Mouse (Mus musculus): ENCODE results near the gene Ppp2r2c. TPM values are rescaled to one million over a fixed set of nuclear protein-coding genes. Genes with fewer than 3 reads are reported as not detected.
A peak's percentile ranks its signal among the peaks of the same experiment; 100 is the strongest.

The Ppp2r2c gene
- polyA plus RNA-seq, 1 experiment from 2014 or later = 26.7 TPM

GRCm38 (mm10) chr5:36844490-36844889 lies 23.8 kb upstream of the Ppp2r2c start:
- no peaks in the 10 kb centered on the region for H3K27me3 ChIP-seq
- H3K36me3 ChIP-seq = no peaks in the 10 kb centered on the region
- ATAC-seq (ENCODE audit: low FRiP score) = peak; percentile 46; the same call in 1 of the 2 replicates
- no peak overlapping the region for H3K4me2 ChIP-seq
- peaks cover 12% of the 10 kb centered on the region for H3K4me1 ChIP-seq (replicated peaks)
- WGBS = 53% methylated on average over 10 of the region's 10 CpGs
- H3K27ac ChIP-seq = peak overlapping the region; percentile 76
- H3K4me3 ChIP-seq = no peak overlapping the region
- H3K9ac ChIP-seq = no peak overlapping the region
- H3K9me3 ChIP-seq = no peaks in the 10 kb centered on the region

- WGBS = 41% methylated on average over 4 of the region's 4 CpGs
- H3K9me3 ChIP-seq = no peaks in the 10 kb centered on the region
- H3K4me2 ChIP-seq = no peak overlapping the region
- no peak overlapping the region; the same call in 1 of the 2 replicates for H3K27ac ChIP-seq
- H3K9ac ChIP-seq = no peak overlapping the region
- H3K4me1 ChIP-seq (replicated peaks) = peaks cover 18% of the 10 kb centered on the region
- peaks cover 2% of the 10 kb centered on the region; the same call in 1 of the 2 replicates for H3K27me3 ChIP-seq
- H3K36me3 ChIP-seq = no peaks in the 10 kb centered on the region
- ATAC-seq (ENCODE audit: low FRiP score) = no peak
- H3K4me3 ChIP-seq = no peak overlapping the region
Measured at GRCm38 (mm10) chr5:36851572-36851971, 16.7 kb upstream of the Ppp2r2c start.

- peaks cover 4% of the 10 kb centered on the region; the same call in 1 of the 2 replicates for H3K27me3 ChIP-seq
- H3K4me3 ChIP-seq = no peak overlapping the region
- 41% methylated on average over 3 of the region's 3 CpGs for WGBS
- H3K4me2 ChIP-seq = no peak overlapping the region
- peaks cover 18% of the 10 kb centered on the region for H3K4me1 ChIP-seq (replicated peaks)
- no peak overlapping the region for H3K9ac ChIP-seq
- H3K27ac ChIP-seq = no peak overlapping the region
- no peak for ATAC-seq (ENCODE audit: low FRiP score)
- no peaks in the 10 kb centered on the region for H3K9me3 ChIP-seq
- no peaks in the 10 kb centered on the region for H3K36me3 ChIP-seq
Measured at GRCm38 (mm10) chr5:36855180-36855579, 13.1 kb upstream of the Ppp2r2c start.

GRCm38 (mm10) chr5:36856529-36856928 lies 11.8 kb upstream of the Ppp2r2c start:
- H3K9me3 ChIP-seq = no peaks in the 10 kb centered on the region; the same call in 1 of the 2 replicates
- 91% methylated on average over 7 of the region's 7 CpGs for WGBS

GRCm38 (mm10) chr5:36857546-36857945 lies 10.8 kb upstream of the Ppp2r2c start:
- Histone ChIP-seq H3K36me3 (no peaks in the 10 kb centered on the region), H3K4me2 (no peak overlapping the region), H3K27ac (no peak overlapping the region), H3K9ac (no peak overlapping the region), H3K4me3 (no peak overlapping the region), H3K4me1 (replicated peaks) (0 out of 2 replicates have a peak, but pooled peaks cover 6% of the 10 kb centered on the region), H3K9me3 (no peaks in the 10 kb centered on the region; the same call in 1 of the 2 replicates), H3K27me3 (peaks cover 5% of the 10 kb centered on the region; the same call in 1 of the 2 replicates)
- ATAC-seq (ENCODE audit: low FRiP score) = no peak
- 70% methylated on average over 5 of the region's 5 CpGs for WGBS

More at GRCm38 (mm10) chr5:36856529-36856928, 11.8 kb upstream of the Ppp2r2c start:
- Histone ChIP-seq H3K4me2 (no peak overlapping the region), H3K27me3 (peaks cover 4% of the 10 kb centered on the region; the same call in 1 of the 2 replicates), H3K36me3 (no peaks in the 10 kb centered on the region), H3K4me1 (replicated peaks) (peaks cover 15% of the 10 kb centered on the region), H3K4me3 (no peak overlapping the region), H3K9ac (no peak overlapping the region), H3K27ac (no peak overlapping the region)
- no peak for ATAC-seq (ENCODE audit: low FRiP score)

GRCm38 (mm10) chr5:36861084-36861483 lies 7.2 kb upstream of the Ppp2r2c start:
- peaks cover 37% of the 10 kb centered on the region for H3K27me3 ChIP-seq
- ATAC-seq (ENCODE audit: low FRiP score) = no peak
- no peak overlapping the region for H3K4me3 ChIP-seq
- H3K27ac ChIP-seq = no peak overlapping the region
- 100% methylated on average over 2 of the region's 2 CpGs for WGBS
- no peaks in the 10 kb centered on the region; the same call in 1 of the 2 replicates for H3K9me3 ChIP-seq
- no peaks in the 10 kb centered on the region for H3K36me3 ChIP-seq
- no peaks in the 10 kb centered on the region for H3K4me1 ChIP-seq (replicated peaks)
- H3K4me2 ChIP-seq = no peak overlapping the region
- no peak overlapping the region for H3K9ac ChIP-seq

- Histone ChIP-seq H3K9ac (no peak overlapping the region), H3K4me3 (no peak overlapping the region), H3K4me1 (replicated peaks) (peaks cover 34% of the 10 kb centered on the region), H3K9me3 (0 out of 2 replicates have a peak, but pooled peaks cover 4% of the 10 kb centered on the region), H3K27me3 (peaks cover 90% of the 10 kb centered on the region), H3K36me3 (no peaks in the 10 kb centered on the region), H3K27ac (no peak overlapping the region), H3K4me2 (peak overlapping the region; percentile 87; the same call in 1 of the 2 replicates)
- WGBS = 73% methylated on average over 7 of the region's 7 CpGs
- ATAC-seq (ENCODE audit: low FRiP score) = no peak
Measured at GRCm38 (mm10) chr5:36866701-36867250, 1.5 kb upstream of the Ppp2r2c start.

- no peaks in the 10 kb centered on the region for H3K36me3 ChIP-seq
- H3K4me2 ChIP-seq = peak overlapping the region; percentile 87
- H3K4me1 ChIP-seq (replicated peaks) = peaks cover 34% of the 10 kb centered on the region
- ATAC-seq (ENCODE audit: low FRiP score) = no peak
- H3K4me3 ChIP-seq = peak overlapping the region; percentile 64
- H3K9ac ChIP-seq = peak overlapping the region; percentile 83
- 8% methylated on average over 6 of the region's 6 CpGs for WGBS
- H3K27me3 ChIP-seq = peaks cover 97% of the 10 kb centered on the region
- H3K9me3 ChIP-seq = 0 out of 2 replicates have a peak, but pooled peaks cover 4% of the 10 kb centered on the region
- H3K27ac ChIP-seq = no peak overlapping the region
Measured at GRCm38 (mm10) chr5:36867561-36867960, 752 bp upstream of the Ppp2r2c start.

- Histone ChIP-seq H3K9me3 (0 out of 2 replicates have a peak, but pooled peaks cover 4% of the 10 kb centered on the region), H3K36me3 (no peaks in the 10 kb centered on the region), H3K9ac (peak overlapping the region; percentile 83), H3K4me1 (replicated peaks) (peaks cover 34% of the 10 kb centered on the region), H3K4me3 (peak overlapping the region; percentile 64), H3K27me3 (peaks cover 100% of the 10 kb centered on the region), H3K27ac (peak overlapping the region; percentile 84), H3K4me2 (peak overlapping the region; percentile 87)
- ATAC-seq (ENCODE audit: low FRiP score) = 0 out of 2 replicates have a peak, but pooled peaks have one; percentile 1
- WGBS = 2% methylated on average over 7 of the region's 7 CpGs
Measured at GRCm38 (mm10) chr5:36869186-36869577, 869 bp downstream of the Ppp2r2c start.

- peaks cover 34% of the 10 kb centered on the region for H3K4me1 ChIP-seq (replicated peaks)
- H3K4me2 ChIP-seq = peak overlapping the region; percentile 87
- no peaks in the 10 kb centered on the region for H3K36me3 ChIP-seq
- 0 out of 2 replicates have a peak, but pooled peaks cover 4% of the 10 kb centered on the region for H3K9me3 ChIP-seq
- ATAC-seq (ENCODE audit: low FRiP score) = peak; percentile 75
- WGBS = under 1% methylated on average over 56 of the region's 56 CpGs
- H3K27me3 ChIP-seq = peaks cover 100% of the 10 kb centered on the region
- H3K27ac ChIP-seq = peak overlapping the region; percentile 84
- H3K4me3 ChIP-seq = peak overlapping the region; percentile 64
- peak overlapping the region; percentile 83 for H3K9ac ChIP-seq
Measured at GRCm38 (mm10) chr5:36869578-36870236, 1.4 kb downstream of the Ppp2r2c start.

- Histone ChIP-seq H3K27me3 (peaks cover 92% of the 10 kb centered on the region), H3K9me3 (0 out of 2 replicates have a peak, but pooled peaks cover 4% of the 10 kb centered on the region), H3K27ac (no peak overlapping the region), H3K9ac (no peak overlapping the region), H3K4me1 (replicated peaks) (peaks cover 34% of the 10 kb centered on the region), H3K4me2 (no peak overlapping the region), H3K36me3 (no peaks in the 10 kb centered on the region), H3K4me3 (no peak overlapping the region)
- no peak for ATAC-seq (ENCODE audit: low FRiP score)
- 79% methylated on average over 6 of the region's 6 CpGs for WGBS
Measured at GRCm38 (mm10) chr5:36870916-36871315, 2.6 kb downstream of the Ppp2r2c start.

- H3K9ac ChIP-seq = no peak overlapping the region
- no peak for ATAC-seq (ENCODE audit: low FRiP score)
- 79% methylated on average over 4 of the region's 4 CpGs for WGBS
Measured at GRCm38 (mm10) chr5:36875956-36876355, 7.6 kb downstream of the Ppp2r2c start.

More at GRCm38 (mm10) chr5:36875956-36876355, 7.6 kb downstream of the Ppp2r2c start:
- H3K4me3 ChIP-seq = no peak overlapping the region
- peaks cover 7% of the 10 kb centered on the region for H3K4me1 ChIP-seq (replicated peaks)
- H3K27ac ChIP-seq = no peak overlapping the region
- peaks cover 42% of the 10 kb centered on the region for H3K27me3 ChIP-seq
- H3K36me3 ChIP-seq = no peaks in the 10 kb centered on the region
- H3K4me2 ChIP-seq = no peak overlapping the region
- 0 out of 2 replicates have a peak, but pooled peaks cover 4% of the 10 kb centered on the region for H3K9me3 ChIP-seq
